In genomic region chr8:124540906-124541305, GRCm38 (mm10) we compare ENCODE assay signal across 22 mouse cellular contexts. TPM values are rescaled to one million over a fixed set of nuclear protein-coding genes. Genes with fewer than 3 reads are reported as not detected.
DNase-seq lines count a peak whose midpoint lies in the region; ATAC-seq and TF ChIP-seq lines count a peak whose summit lies in the region.
"Had no signal": no experiment of that assay in that cellular context is flagged by ENCODE, and none has a peak within 500 bp of the region (broad histone marks: within the 10 kb centered on the region; RNA-seq: fewer than 3 reads in every experiment).

No protein-coding gene starts in this region.

- 75% methylated on average over 12 of the region's 12 CpGs for WGBS in liver, embryonic 15.5 days (ENCODE audit: insufficient replicate concordance)
- WGBS in liver, embryonic 11.5 days = 87% methylated on average over 12 of the region's 12 CpGs
- WGBS in stomach, embryonic 14.5 days = 81% methylated on average over 12 of the region's 12 CpGs
- WGBS in hindbrain, postnatal 0 days = 96% methylated on average over 12 of the region's 12 CpGs

- no peak overlapping the region for H3K9ac ChIP-seq in liver, embryonic 15.5 days
- H3K9ac ChIP-seq in liver, embryonic 11.5 days (ENCODE audit: low read depth, low read length) = no peak overlapping the region
- no peak overlapping the region for H3K9ac ChIP-seq in stomach, embryonic 14.5 days (replicated peaks; ENCODE audit: low read depth, low read length)
- H3K9ac ChIP-seq in hindbrain, postnatal 0 days (replicated peaks; ENCODE audit: low read length) = no peak overlapping the region
- H3K9ac ChIP-seq: forebrain, embryonic 13.5 days; heart, embryonic 15.5 days had no signal

- TF ChIP-seq CTCF in hindbrain, postnatal 0 days (IDR thresholded peaks at IDR 0.05; ENCODE audit: low read depth) = no peak

- 0 out of 2 replicates have a peak, but pooled peaks have one; percentile 22 for ATAC-seq in liver, embryonic 15.5 days (ENCODE audit: insufficient read depth)
- no peak for ATAC-seq in liver, embryonic 11.5 days (replicated peaks; ENCODE audit: low FRiP score)
- peak; percentile 74 for ATAC-seq in stomach, embryonic 14.5 days (ENCODE audit: insufficient number of reproducible peaks, insufficient read depth, low FRiP score, low read depth)
- ATAC-seq in hindbrain, postnatal 0 days = no peak
- ATAC-seq: forebrain, embryonic 13.5 days had no signal

- H3K9me3 ChIP-seq in liver, embryonic 15.5 days (replicated peaks) = no peaks in the 10 kb centered on the region
- no peaks in the 10 kb centered on the region for H3K9me3 ChIP-seq in liver, embryonic 11.5 days (ENCODE audit: control insufficient read depth, low read length)
- no peaks in the 10 kb centered on the region for H3K9me3 ChIP-seq in stomach, embryonic 14.5 days (ENCODE audit: control insufficient read depth, low read depth, low read length)
- H3K9me3 ChIP-seq in hindbrain, postnatal 0 days (ENCODE audit: low read length) = no peaks in the 10 kb centered on the region
- H3K9me3 ChIP-seq: embryonic facial prominence, embryonic 10.5 days; forebrain, embryonic 13.5 days; heart, embryonic 10.5 days; heart, embryonic 15.5 days had no signal

- H3K4me3 ChIP-seq in liver, embryonic 15.5 days (replicated peaks) = no peak overlapping the region
- H3K4me3 ChIP-seq in liver, embryonic 11.5 days (ENCODE audit: low read depth, low read length) = no peak overlapping the region
- no peak overlapping the region for H3K4me3 ChIP-seq in stomach, embryonic 14.5 days (ENCODE audit: low read depth, low read length)
- H3K4me3 ChIP-seq in hindbrain, postnatal 0 days (ENCODE audit: low read length) = no peak overlapping the region
- H3K4me3 ChIP-seq: embryonic facial prominence, embryonic 10.5 days; forebrain, embryonic 13.5 days; heart, embryonic 10.5 days; heart, embryonic 15.5 days had no signal

- H3K4me2 ChIP-seq in liver, embryonic 15.5 days = no peak overlapping the region
- no peak overlapping the region for H3K4me2 ChIP-seq in liver, embryonic 11.5 days
- no peak overlapping the region for H3K4me2 ChIP-seq in stomach, embryonic 14.5 days (replicated peaks; ENCODE audit: low read depth, low read length)
- H3K4me2 ChIP-seq in hindbrain, postnatal 0 days (ENCODE audit: low read depth, low read length) = no peak overlapping the region
- H3K4me2 ChIP-seq: forebrain, embryonic 13.5 days; heart, embryonic 15.5 days had no signal

- H3K4me1 ChIP-seq in liver, embryonic 15.5 days (replicated peaks) = no peaks in the 10 kb centered on the region
- H3K4me1 ChIP-seq in liver, embryonic 11.5 days (replicated peaks; ENCODE audit: control insufficient read depth, insufficient read depth, low read length) = no peaks in the 10 kb centered on the region
- H3K4me1 ChIP-seq in stomach, embryonic 14.5 days (ENCODE audit: control insufficient read depth, insufficient read depth, low read length) = no peaks in the 10 kb centered on the region
- H3K4me1 ChIP-seq in hindbrain, postnatal 0 days (ENCODE audit: insufficient read depth, low read length) = no peaks in the 10 kb centered on the region
- H3K4me1 ChIP-seq: embryonic facial prominence, embryonic 10.5 days; forebrain, embryonic 13.5 days; heart, embryonic 10.5 days; heart, embryonic 15.5 days had no signal

- no peak overlapping the region for H3K27ac ChIP-seq in liver, embryonic 15.5 days (replicated peaks)
- H3K27ac ChIP-seq in liver, embryonic 11.5 days (ENCODE audit: low read depth, low read length) = no peak overlapping the region
- no peak overlapping the region for H3K27ac ChIP-seq in stomach, embryonic 14.5 days (ENCODE audit: low read length)
- H3K27ac ChIP-seq in hindbrain, postnatal 0 days = no peak overlapping the region
- H3K27ac ChIP-seq: embryonic facial prominence, embryonic 10.5 days; forebrain, embryonic 13.5 days; heart, embryonic 10.5 days; heart, embryonic 15.5 days had no signal

- no peaks in the 10 kb centered on the region for H3K27me3 ChIP-seq in liver, embryonic 15.5 days
- H3K27me3 ChIP-seq in liver, embryonic 11.5 days (replicated peaks; ENCODE audit: control insufficient read depth, insufficient read depth, low read length) = no peaks in the 10 kb centered on the region
- no peaks in the 10 kb centered on the region for H3K27me3 ChIP-seq in stomach, embryonic 14.5 days (ENCODE audit: control insufficient read depth, insufficient read depth, low read length)
- H3K27me3 ChIP-seq in hindbrain, postnatal 0 days (ENCODE audit: insufficient read depth, low read length) = no peaks in the 10 kb centered on the region
- H3K27me3 ChIP-seq: forebrain, embryonic 13.5 days; heart, embryonic 15.5 days had no signal

- DNase-seq in liver, embryonic 11.5 days (ENCODE audit: low spot score) = no peak
- DNase-seq in testis, postnatal 10 days (ENCODE audit: low spot score) = peak; percentile 30
- DNase-seq in testis, postnatal 14 days (ENCODE audit: low spot score) = no peak
- DNase-seq in yolk sac, embryonic 10.5 days (ENCODE audit: low spot score) = peak; percentile 50
- no peak for DNase-seq in frontal cortex, adult 2 months (ENCODE audit: extremely low spot score in 1 of 2, low spot score in 1 of 2)
- no peak for DNase-seq in hindbrain, postnatal 0 days (ENCODE audit: low spot score)
- DNase-seq: adrenal gland, adult 2 months; adrenal gland, postnatal 25 days; cerebellum, adult 2 months; cerebellum, postnatal 10 days; gastrocnemius, postnatal 36 days; heart, adult 18-20 months; heart, postnatal 14 days had no signal

- peaks cover 89% of the 10 kb centered on the region for H3K36me3 ChIP-seq in liver, embryonic 15.5 days (replicated peaks)
- peaks cover 29% of the 10 kb centered on the region; the same call in 1 of the 2 replicates for H3K36me3 ChIP-seq in liver, embryonic 11.5 days (ENCODE audit: control insufficient read depth, insufficient read depth, low read length)
- peaks cover 73% of the 10 kb centered on the region for H3K36me3 ChIP-seq in stomach, embryonic 14.5 days (ENCODE audit: control insufficient read depth, insufficient read depth, low read length)
- peaks cover 86% of the 10 kb centered on the region for H3K36me3 ChIP-seq in hindbrain, postnatal 0 days (ENCODE audit: insufficient read depth, low read length)

RNA-seq across cellular contexts. Expression of gene Cog2, which starts 20.3 kb away (rescaled TPM):
- polyA plus RNA-seq in liver, embryonic 15.5 days (2015; fragmentation: Nextera tagmentation; extraction: Ambion mirVana) = 16.2 and 16.5 TPM in 2 replicates
- 29.5 and 34.0 TPM in 2 replicates for polyA plus RNA-seq in liver, embryonic 11.5 days (2014; fragmentation: Nextera tagmentation; extraction: Ambion mirVana)
- 36.9 and 39.1 TPM in 2 replicates for polyA plus RNA-seq in stomach, embryonic 14.5 days (2014; fragmentation: Nextera tagmentation; extraction: Ambion mirVana)
- 26.0 and 28.9 TPM in 2 replicates for polyA plus RNA-seq in frontal cortex, adult 2 months (2012; rRNA removed)
- 29.4 and 30.0 TPM in 2 replicates for total RNA-seq in hindbrain, postnatal 0 days (2014; rRNA removed)
- 17.3 and 21.4 TPM in 2 replicates for polyA plus RNA-seq in hindbrain, postnatal 0 days (2015; fragmentation: Nextera tagmentation; extraction: Ambion mirVana)

RNA-seq across cellular contexts. Expression of gene Agt, which starts 28.6 kb away (rescaled TPM):
- polyA plus RNA-seq in liver, embryonic 15.5 days (2015; fragmentation: Nextera tagmentation; extraction: Ambion mirVana) = 183 and 228 TPM in 2 replicates
- polyA plus RNA-seq in liver, embryonic 11.5 days (2014; fragmentation: Nextera tagmentation; extraction: Ambion mirVana) = 14.5 and 15.2 TPM in 2 replicates
- 1.8 and 2.4 TPM in 2 replicates for polyA plus RNA-seq in stomach, embryonic 14.5 days (2014; fragmentation: Nextera tagmentation; extraction: Ambion mirVana)
- 18.1 and 20.1 TPM in 2 replicates for polyA plus RNA-seq in frontal cortex, adult 2 months (2012; rRNA removed)
- 101 and 162 TPM in 2 replicates for total RNA-seq in hindbrain, postnatal 0 days (2014; rRNA removed)
- 95.3 and 112 TPM in 2 replicates for polyA plus RNA-seq in hindbrain, postnatal 0 days (2015; fragmentation: Nextera tagmentation; extraction: Ambion mirVana)
- total RNA-seq: ES-E14; hematopoietic stem cell, adult 5-6 weeks had no signal
- polyA plus RNA-seq: forebrain, embryonic 13.5 days had no signal

RNA-seq across cellular contexts. Expression of gene Capn9, which starts 35.0 kb away (rescaled TPM):
- polyA plus RNA-seq in liver, embryonic 15.5 days (2015; fragmentation: Nextera tagmentation; extraction: Ambion mirVana) = 0.03 TPM in 1 of 2 replicates, not detected in the other
- polyA plus RNA-seq in liver, embryonic 11.5 days (2014; fragmentation: Nextera tagmentation; extraction: Ambion mirVana) = not detected in 2 replicates
- 0.13 TPM in 1 of 2 replicates, not detected in the other for polyA plus RNA-seq in stomach, embryonic 14.5 days (2014; fragmentation: Nextera tagmentation; extraction: Ambion mirVana)
- polyA plus RNA-seq in frontal cortex, adult 2 months (2012; rRNA removed) = 0.06 and 0.11 TPM in 2 replicates
- total RNA-seq in hindbrain, postnatal 0 days (2014; rRNA removed) = not detected in 2 replicates
- polyA plus RNA-seq in hindbrain, postnatal 0 days (2015; fragmentation: Nextera tagmentation; extraction: Ambion mirVana) = 0.29 and 0.39 TPM in 2 replicates
- total RNA-seq: ES-E14; gastrocnemius, adult 8-10 months; gastrocnemius, postnatal 36 days; heart, adult 18-20 months; hematopoietic stem cell, adult 5-6 weeks had no signal
- polyA plus RNA-seq: embryonic facial prominence, embryonic 10.5 days; heart, embryonic 10.5 days had no signal

Comparison
In these comparisons a context has a peak if more than half of its experiments do, and no peak if none do; other contexts are left out.
1. ATAC-seq: peak in liver, embryonic 15.5 days (single experiment) and stomach, embryonic 14.5 days (single experiment); none in liver, embryonic 11.5 days (single experiment) and hindbrain, postnatal 0 days (single experiment).
2. DNase-seq: peak in testis, postnatal 10 days (single experiment) and yolk sac, embryonic 10.5 days (single experiment); none in liver, embryonic 11.5 days (single experiment), testis, postnatal 14 days (single experiment), frontal cortex, adult 2 months (0 of 2) and hindbrain, postnatal 0 days (single experiment).